Mouse (Mus musculus): Measurements from ENCODE around the gene Arpin. TPM values are rescaled to one million over a fixed set of nuclear protein-coding genes. Genes with fewer than 3 reads are reported as not detected.
A peak's percentile ranks its signal among the peaks of the same experiment; 100 is the strongest.

Gene Arpin
- polyA plus RNA-seq, 1 experiment: 17.0 TPM

DNA sequence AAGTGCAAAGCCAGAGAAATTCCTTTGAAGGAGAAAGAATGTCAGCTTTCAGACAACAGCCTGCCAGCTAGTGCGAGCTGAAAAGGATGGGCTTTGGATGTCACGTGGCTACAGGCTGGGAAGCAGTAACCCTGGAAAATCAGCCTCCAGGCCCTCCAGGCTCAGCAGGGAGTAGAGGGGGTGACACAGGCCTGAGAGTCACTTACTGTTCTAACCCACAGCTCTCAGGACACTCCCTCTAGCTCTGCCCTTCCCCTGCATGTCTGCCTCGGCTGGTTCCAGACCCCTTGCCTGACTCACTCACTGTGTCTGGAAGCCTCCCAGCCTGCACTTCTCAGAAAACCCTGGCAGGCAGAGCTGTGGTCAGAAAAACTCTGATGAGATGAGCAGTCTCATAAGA, 54.2 kb downstream of the Arpin start:
- Histone ChIP-seq H3K27me3 (replicated peaks; ENCODE audit: control insufficient read depth, insufficient read depth, low read length) (no peaks in the 10 kb centered on the region), H3K36me3 (ENCODE audit: control insufficient read depth, insufficient read depth, low read length) (no peaks in the 10 kb centered on the region), H3K4me1 (ENCODE audit: control insufficient read depth, insufficient read depth, low read length) (peaks cover 6% of the 10 kb centered on the region; the same call in 1 of the 2 replicates), H3K4me3 (ENCODE audit: insufficient read depth, low read depth, low read length) (no peak overlapping the region), H3K27ac (ENCODE audit: insufficient read depth, low read depth, low read length) (no peak overlapping the region)
- WGBS: 24% methylated on average over 3 of the region's 3 CpGs
- no peak for TF ChIP-seq CTCF (conservative IDR thresholded peaks at IDR 0.05; ENCODE audit: insufficient read depth, insufficient read length, low read depth, low read length)
- no peak for TF ChIP-seq POLR2A (IDR thresholded peaks at IDR 0.05; ENCODE audit: low read depth, low read length)
- peak; percentile 8 for DNase-seq

DNA sequence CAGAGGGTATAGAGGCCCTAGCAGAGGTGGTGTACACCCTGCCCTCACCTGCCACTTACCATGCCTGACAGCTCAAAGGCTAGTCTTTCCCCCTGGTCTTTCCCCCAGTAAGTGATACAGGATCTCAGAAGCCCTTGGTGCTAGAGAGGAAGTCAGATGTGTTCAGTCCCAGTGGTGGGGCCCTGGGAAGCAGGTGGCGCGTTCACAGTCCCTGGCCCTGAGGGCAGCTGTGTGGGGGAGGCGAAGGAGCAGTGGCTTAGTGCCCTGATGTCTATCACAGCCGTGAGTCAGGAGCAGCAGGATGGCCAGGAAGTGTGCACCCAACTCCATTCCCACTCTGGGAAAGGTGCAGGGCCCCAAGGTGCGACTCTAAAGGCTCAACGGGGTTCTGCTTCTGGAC, 55.1 kb downstream of the Arpin start:
- no peaks in the 10 kb centered on the region for H3K27me3 ChIP-seq (replicated peaks; ENCODE audit: control insufficient read depth, insufficient read depth, low read length)
- no peak for TF ChIP-seq POLR2A (IDR thresholded peaks at IDR 0.05; ENCODE audit: low read depth, low read length)
- TF ChIP-seq CTCF (conservative IDR thresholded peaks at IDR 0.05; ENCODE audit: insufficient read depth, insufficient read length, low read depth, low read length): no peak
- DNase-seq: no peak
- H3K4me1 ChIP-seq (ENCODE audit: control insufficient read depth, insufficient read depth, low read length): peaks cover 6% of the 10 kb centered on the region; the same call in 1 of the 2 replicates
- H3K27ac ChIP-seq (ENCODE audit: insufficient read depth, low read depth, low read length): no peak overlapping the region
- H3K36me3 ChIP-seq (ENCODE audit: control insufficient read depth, insufficient read depth, low read length): no peaks in the 10 kb centered on the region
- H3K4me3 ChIP-seq (ENCODE audit: insufficient read depth, low read depth, low read length): no peak overlapping the region
- WGBS: 70% methylated on average over 6 of the region's 6 CpGs

DNA sequence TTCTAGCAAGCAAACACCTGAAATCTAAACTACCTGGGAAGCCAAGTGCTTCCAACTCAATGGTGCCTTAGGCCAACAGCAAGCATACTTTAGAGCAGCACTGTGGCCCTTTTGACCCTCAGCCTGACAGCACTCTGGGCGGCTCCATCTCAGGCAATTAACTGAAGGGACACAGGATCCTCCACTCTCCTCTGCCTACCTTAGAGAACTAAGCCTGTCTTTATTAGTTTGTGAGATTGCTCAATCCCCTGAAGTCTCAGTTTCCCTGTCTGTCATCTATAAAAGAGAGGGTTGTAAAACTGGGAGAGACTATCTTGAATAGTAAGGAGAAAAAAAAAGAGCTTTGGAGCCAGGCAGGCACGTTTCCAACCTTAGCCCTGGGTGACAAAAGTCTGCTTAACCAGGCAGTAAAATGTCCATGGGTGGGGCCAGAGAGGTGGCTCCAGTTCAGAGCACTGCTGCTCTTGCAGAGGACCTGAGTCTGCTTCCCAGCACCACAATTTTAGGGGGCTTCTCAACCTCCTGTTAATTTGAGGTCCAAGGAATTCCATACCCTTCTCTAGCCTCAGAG, 56.6 kb downstream of the Arpin start:
- TF ChIP-seq CTCF (conservative IDR thresholded peaks at IDR 0.05; ENCODE audit: insufficient read depth, insufficient read length, low read depth, low read length) (no peak), POLR2A (IDR thresholded peaks at IDR 0.05; ENCODE audit: low read depth, low read length) (no peak)
- peak; percentile 49 for DNase-seq
- WGBS: 42% methylated on average over 2 of the region's 2 CpGs

More for the DNA sequence above, 56.6 kb downstream of the Arpin start:
- Histone ChIP-seq H3K36me3 (ENCODE audit: control insufficient read depth, insufficient read depth, low read length) (no peaks in the 10 kb centered on the region), H3K4me1 (ENCODE audit: control insufficient read depth, insufficient read depth, low read length) (peaks cover 6% of the 10 kb centered on the region; the same call in 1 of the 2 replicates), H3K27me3 (replicated peaks; ENCODE audit: control insufficient read depth, insufficient read depth, low read length) (no peaks in the 10 kb centered on the region), H3K4me3 (ENCODE audit: insufficient read depth, low read depth, low read length) (no peak overlapping the region), H3K27ac (ENCODE audit: insufficient read depth, low read depth, low read length) (no peak overlapping the region)

Other genes with a start within 250 kb of the Arpin start
- gene Kif7, start 219.6 kb downstream of the Arpin start, polyA plus RNA-seq (2012; rRNA removed): 0.81 and 0.92 TPM in 2 replicates
- gene Plin1, start 202.5 kb downstream of the Arpin start, polyA plus RNA-seq (2012; rRNA removed): 58.4 and 72.2 TPM in 2 replicates
- gene Pex11a, start 192.2 kb downstream of the Arpin start, polyA plus RNA-seq (2012; rRNA removed): 40.6 and 41.0 TPM in 2 replicates
- 1.1 TPM in 2 replicates for gene Wdr93, start 192.2 kb downstream of the Arpin start, polyA plus RNA-seq (2012; rRNA removed)
- gene Mesp1, start 141.6 kb downstream of the Arpin start, polyA plus RNA-seq (2012; rRNA removed): 0.07 TPM in 1 of 2 replicates, not detected in the other
- gene Mesp2, start 124.6 kb downstream of the Arpin start, polyA plus RNA-seq (2012; rRNA removed): 0.28 and 0.35 TPM in 2 replicates
- 170 and 175 TPM in 2 replicates for gene Anpep, start 74.3 kb downstream of the Arpin start, polyA plus RNA-seq (2012; rRNA removed)
- gene Ap3s2, start 14.7 kb downstream of the Arpin start, polyA plus RNA-seq (2012; rRNA removed): 18.0 and 19.6 TPM in 2 replicates
- 22.6 and 26.4 TPM in 2 replicates for gene Zfp710, start 89.5 kb upstream of the Arpin start, polyA plus RNA-seq (2012; rRNA removed)
- 651 and 688 TPM in 2 replicates for gene Idh2, start 180.0 kb upstream of the Arpin start, polyA plus RNA-seq (2012; rRNA removed)

Measured in kidney, adult 2 months (tissue).